Mouse (Mus musculus): Measurements from ENCODE around the gene Fam207a.

Fam207a gene

DNA sequence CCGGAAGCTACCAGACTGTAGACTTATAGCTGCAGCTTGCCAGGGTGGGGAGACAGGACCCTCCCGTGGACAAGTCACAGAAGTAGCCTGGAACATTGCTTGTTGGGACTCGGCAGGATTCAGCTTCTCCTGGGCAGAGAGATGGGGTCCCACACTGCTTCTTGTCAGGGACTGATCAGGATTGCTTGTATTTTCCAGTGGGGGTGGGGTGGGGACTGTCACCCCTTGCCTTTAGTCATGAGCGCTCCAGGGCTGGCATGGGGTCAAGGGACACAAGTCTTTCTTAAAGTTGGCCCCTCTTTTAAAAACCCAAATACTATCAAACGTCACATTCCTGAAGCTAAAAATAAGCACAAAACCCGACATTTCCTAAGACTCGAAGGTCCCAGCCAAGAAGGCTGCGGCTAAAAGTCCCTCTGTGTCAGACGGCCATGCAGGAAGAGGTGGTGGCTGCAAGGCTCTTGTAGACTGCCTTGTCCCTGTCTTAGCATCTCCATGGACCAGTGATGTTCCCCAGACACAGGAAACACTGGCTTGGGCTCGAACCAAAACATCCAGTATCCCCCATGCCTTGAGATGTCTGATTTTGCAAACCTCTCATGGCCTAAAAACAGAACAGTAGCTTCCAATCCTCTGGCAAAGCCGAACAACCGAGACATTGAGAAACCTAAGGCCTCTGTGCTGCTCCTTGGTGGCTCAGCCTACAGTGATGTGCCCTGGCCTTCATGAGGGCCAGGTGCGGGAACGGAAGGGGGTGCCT is 60.2 kb downstream of the Fam207a start:
- no peak for DNase-seq (ENCODE audit: low spot score)

DNA sequence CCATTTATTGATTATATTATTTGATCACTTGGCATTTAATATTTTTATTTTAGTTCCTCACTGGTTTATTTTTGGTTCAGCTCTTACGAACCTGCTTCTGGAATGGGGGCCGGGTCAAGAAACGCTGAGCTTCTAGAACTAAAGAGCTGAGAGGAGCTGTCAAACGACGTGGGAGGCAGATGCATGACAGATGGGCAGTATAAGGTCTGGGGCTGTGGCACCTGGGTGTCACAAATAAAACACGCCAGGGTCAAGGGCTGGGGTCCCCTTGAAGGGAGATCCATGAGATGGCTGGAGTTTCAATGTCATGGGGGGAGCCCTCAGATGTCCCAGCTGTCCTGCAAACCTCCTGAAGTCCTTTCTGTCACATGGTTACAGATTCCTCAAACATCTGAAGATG is 60.8 kb downstream of the Fam207a start:
- DNase-seq (ENCODE audit: low spot score): no peak

DNA sequence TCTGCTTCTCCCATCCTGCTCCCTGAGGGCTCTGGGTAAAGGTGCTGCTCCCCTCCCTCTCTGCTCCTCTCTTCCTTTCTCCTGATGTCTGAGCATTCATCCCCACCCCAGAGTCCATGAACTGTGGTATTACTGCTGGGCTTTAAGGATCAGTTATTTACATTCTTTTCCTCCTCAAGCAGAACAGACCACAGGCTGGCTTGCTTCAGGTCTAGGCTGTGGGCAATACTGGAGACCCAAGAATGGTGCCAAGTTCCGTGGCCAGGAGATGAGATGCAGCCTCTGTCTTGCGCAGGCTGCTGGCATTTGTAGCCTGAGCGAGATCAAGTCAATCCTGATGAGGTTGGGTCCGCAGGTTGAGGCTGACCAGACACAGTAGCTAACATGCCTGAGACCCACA is 63.8 kb downstream of the Fam207a start:
- no peak for DNase-seq (ENCODE audit: low spot score)

DNA sequence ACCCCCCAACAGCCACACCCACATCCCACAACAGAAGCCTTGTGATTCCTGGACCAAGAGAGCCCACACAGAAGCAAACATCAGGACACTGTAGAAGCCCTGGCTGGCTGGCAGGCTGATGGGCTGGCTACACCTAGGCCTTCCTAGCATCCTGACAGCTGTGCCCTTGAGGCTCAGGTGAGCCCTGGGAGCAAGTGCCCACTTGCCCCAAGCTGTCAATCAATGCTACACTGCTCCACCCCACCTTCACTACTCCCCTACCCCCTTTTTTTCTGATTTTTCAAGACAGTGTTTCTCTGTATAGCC is 65.5 kb downstream of the Fam207a start:
- no peak for DNase-seq (ENCODE audit: low spot score)

DNA sequence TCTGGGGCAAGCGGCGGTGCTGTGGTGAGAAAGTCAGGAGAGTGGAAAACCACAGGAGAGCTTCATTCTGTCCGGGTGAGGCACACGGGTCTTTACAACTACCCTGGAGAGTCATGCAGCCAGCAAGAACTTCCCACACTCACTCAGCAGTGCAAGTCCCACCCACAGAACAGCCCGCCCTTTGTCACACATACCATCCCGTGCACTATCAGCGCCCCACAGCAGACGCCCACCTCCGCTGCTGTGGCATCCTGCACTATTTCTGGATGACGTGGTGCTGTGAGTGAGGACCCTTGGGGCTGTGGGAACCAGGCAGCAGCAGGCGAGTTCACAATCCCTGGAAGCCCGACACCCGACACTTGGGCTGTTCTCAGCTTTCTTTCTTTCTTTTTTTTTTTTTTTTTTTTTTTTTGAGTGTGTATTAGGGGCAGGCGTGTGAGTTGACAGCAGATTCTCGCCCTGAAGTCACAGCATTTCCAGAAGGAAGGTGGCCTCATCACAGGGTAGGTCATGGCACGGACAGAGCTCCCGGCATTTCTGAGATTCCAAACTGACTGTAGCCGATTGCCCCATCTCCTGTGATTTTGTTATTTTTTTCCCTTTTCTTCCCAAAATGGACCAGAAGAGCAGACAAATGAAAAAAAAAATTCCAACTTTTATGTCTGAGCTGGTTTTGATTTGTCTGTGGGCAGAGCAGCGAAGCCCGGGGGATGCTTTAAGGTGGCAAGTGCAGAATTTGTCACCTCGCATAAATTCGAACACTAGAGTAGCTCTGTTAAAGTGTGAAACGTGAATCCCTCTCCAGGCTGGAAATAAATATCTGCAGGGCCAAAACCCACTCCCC is 66.0 kb downstream of the Fam207a start:
- no peak for DNase-seq (ENCODE audit: low spot score)

DNA sequence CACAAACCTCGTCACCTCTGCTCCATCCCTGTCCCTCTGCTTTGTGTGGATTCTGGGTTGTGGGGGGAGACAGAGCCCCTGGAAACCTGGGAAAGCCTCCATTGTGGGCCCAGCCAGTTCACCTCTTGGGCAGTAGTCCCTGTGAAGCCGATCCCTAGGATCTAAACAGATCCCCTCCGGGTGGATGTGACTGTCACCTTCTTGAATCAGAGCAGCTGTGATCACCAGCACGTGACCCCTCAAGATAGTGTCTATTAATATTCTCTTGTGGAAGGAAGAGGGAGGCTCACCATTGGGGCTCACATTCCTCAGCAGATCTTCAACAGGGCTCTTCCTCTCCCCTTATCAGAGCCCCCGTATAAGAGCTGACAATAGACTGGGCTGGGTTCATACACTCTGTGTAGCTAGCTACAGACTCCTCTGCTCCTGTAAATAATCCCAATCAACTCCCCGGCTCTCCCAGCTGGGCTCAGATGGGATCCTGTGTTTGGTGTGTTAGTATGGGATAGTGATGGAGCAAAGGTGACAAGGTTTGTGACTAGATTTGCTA is 66.8 kb downstream of the Fam207a start:
- no peak for DNase-seq (ENCODE audit: low spot score)

DNA sequence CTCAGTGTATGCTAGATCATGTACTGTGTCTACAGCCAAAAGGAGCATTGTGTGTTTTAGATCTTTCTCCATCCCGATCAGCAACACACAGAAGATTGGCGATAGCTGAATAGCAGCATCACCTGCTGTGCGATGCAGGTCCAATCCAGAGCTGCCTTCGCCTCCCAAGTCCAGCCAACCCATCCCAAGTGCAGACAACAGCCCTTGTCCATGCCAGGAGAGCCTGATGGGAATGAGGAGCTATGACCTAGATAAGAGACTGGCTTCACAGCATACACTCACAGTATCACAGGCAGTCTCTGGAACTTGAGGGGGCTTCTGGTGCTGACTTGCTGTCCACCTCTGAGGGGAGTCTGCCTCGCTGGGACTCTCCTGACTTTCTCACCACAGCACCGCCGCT is 67.4 kb downstream of the Fam207a start:
- DNase-seq (ENCODE audit: low spot score): no peak

DNA sequence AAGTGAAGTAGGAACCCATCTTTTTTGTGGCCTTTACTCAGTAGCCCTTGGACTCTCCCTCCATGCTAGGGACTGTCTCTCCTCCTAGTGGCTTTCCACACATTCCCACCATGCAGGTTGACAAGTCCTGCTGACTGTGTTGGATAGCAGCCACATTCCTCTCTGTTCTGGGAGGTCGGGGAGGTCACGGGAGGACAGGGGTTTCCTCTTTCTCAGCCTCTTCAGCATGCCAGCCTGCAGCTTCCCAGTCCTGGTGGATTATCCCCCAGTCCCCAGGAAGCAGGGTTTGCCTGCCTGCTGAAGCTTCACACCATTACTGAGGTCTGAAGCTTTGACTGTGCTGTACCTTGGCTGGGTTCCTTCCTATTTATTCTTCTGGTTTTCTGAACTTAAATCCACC is 67.8 kb downstream of the Fam207a start:
- no peak for DNase-seq (ENCODE audit: low spot score)

DNA sequence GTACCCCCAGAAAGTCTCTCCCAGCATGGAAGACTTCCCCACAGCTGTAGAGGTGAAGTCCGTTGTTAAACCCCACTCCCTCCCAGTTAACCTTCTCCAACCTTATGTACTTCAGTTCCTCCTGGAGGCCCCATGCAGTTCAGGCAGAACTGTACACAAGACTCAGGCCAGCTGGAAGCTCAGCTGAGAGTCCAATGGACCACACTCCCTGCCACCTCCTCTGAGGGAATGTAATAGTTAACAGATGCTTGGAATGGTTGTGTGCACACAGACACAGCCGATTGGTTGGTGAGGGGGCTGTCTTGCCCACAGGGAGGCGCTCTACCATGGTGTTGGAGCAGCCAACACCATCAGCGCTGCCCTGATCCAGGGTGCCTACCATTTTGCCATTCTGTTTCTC is 73.3 kb downstream of the Fam207a start:
- no peak for DNase-seq (ENCODE audit: low spot score)

DNA sequence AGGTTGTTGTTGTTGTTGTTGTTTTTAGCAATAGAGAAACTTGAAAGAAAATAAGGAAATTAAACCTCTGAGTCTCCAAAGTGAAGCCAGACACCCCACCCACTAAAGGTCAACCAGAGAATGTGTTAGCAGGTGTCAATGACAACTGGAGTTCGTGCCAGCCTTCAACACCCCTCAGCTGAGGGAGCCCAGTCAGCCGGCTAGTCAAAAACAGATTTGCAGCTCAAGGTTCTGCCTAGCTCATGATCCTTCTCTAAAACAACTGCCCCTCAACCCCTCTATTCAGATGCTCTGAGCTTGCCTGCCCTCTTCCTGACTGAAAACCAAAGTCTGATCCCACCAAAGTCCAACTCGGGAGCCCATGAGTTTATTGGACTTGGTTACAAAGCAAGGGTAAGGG is 73.8 kb downstream of the Fam207a start:
- DNase-seq (ENCODE audit: low spot score): no peak

DNA sequence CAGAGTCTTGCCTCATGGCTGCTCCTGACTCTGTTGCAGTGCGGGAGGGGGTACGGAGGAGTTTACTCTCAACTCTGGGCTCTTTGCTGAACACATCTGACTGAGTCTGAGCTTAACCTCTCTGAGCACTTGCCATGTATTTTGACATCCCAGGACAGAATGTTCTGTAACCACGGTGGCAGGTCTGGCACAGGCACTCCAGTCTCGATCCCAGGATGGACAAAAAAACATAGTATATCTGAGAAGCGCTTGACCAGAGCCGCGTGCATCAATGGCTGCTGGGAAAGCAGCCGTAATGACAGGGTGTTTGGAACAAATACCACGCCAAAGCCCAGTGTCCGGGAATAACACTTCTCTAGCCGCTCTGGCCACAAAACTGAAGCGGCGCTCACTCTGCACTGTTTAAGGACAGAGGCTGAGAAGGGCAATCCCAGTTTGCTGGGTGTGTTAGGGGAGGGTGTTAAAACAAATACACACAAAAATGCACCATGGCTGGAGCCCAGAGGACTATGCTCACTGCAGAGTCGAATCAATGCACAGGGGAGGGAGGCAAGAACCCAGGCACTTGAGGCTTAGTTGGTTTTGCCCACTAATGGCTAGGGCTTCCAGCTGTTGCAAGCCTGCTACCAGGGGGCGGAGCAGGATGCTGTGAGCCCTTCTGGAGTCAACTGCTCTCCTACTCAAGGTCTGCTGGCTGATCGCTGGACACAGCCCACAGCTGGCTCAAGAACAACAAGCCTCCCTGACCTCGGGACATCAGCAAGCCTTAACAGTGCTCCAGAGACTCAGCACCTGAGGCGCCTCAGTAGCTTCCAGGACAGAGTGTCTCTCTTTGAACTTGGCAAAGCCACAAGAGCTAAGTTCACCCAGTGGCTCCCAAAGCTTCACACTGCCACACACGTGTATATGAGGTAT is 74.5 kb downstream of the Fam207a start:
- DNase-seq (ENCODE audit: low spot score): no peak

DNA sequence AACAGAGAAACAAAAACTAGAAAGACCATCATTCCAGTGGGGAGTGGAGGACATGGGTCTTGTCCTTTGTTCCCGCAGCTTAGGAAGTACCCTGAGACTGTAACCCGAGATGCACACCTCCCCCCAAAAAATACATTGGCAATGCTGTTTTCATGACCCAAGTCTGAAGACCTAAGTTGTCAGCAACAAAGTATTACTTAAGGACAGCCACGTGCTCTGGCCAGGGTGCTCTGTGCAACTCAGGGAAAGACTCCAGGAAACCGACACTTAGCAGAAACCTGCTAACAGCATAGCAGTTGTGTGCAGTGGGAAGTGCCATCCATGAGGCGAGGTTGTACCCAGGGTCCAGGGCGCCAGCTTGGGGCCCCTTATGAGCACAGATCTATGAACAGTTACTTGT is 75.3 kb downstream of the Fam207a start:
- no peak for DNase-seq (ENCODE audit: low spot score)

DNA sequence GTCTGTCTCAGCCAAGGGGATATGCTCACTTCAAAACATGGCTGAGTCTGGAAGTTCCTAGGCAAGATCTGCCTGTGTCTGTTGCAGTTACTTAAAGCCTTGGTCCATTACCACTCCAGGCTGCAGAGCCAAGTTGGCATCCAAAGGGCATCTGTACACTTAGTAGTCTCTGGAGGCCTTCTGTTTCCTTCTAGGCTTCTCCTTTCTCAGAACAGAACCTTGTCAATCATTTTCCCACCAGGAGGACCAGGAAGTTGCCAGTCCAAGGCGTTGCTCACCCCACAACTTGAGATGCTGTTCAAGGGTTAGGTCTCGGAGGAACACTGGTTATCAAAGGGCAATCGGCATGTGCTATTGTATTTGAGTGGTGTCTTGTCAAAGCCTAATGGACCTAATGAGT is 76.6 kb downstream of the Fam207a start:
- no peak for DNase-seq (ENCODE audit: low spot score)

DNA sequence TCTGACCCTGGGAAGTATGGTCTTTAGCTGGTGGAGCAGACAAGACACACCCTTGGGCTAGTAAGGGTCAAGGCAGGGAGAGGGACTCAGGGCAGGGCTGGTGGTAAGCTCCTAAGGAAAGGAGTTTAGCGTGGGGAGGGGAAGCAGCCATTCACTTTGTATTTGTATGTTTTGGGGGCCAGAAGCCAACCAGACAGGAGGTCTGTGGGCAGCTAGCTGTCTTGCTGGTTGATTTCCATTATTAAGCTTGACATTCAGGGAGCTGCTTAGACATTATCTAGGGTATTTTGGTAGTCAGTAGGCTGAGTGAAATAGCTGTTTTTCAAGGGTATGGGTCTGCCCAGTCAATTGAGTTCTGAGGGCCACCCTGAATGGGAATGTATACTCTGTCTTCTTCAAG is 77.6 kb downstream of the Fam207a start:
- DNase-seq (ENCODE audit: low spot score): no peak

Data from ovary, postnatal 14 days (tissue).